Mouse (Mus musculus) myocyte (in vitro differentiated cells): ENCODE results near the gene Pkd1l2. TPM values are rescaled to one million over a fixed set of nuclear protein-coding genes. Genes with fewer than 3 reads are reported as not detected.

Experiments used
- H3K27me3 ChIP-seq: one replicate; pipeline ENCODE4 v1.6.1; 2011; ENCODE audit not compliant: control insufficient read depth, insufficient read depth, insufficient read length
- H3K36me3 ChIP-seq: one replicate; pipeline ENCODE4 v1.6.1; 2011; ENCODE audit not compliant: control insufficient read depth, insufficient read depth
- H3K4me2 ChIP-seq: one replicate; pipeline ENCODE4 v1.6.1; 2011; ENCODE audit warnings: low read depth, control low read depth
- H3K4me3 ChIP-seq: one replicate; pipeline ENCODE4 v1.5.1; 2011; ENCODE audit warnings: mild to moderate bottlenecking, control low read depth, moderate library complexity
- H3K79me2 ChIP-seq: one replicate; pipeline ENCODE4 v1.6.1; 2011; ENCODE audit not compliant: control insufficient read depth, insufficient read depth
- H3ac ChIP-seq: one replicate; pipeline ENCODE4 v1.6.1; 2011; ENCODE audit not compliant: control insufficient read depth, insufficient read length
- CEBPB ChIP-seq: IDR thresholded peaks from 2 replicates; pipeline ENCODE4 v1.6.1; 2011; ENCODE audit warnings: mild to moderate bottlenecking, moderate library complexity; ENCODE audit not compliant: poor library complexity, insufficient read depth, severe bottlenecking
- E2F4 ChIP-seq: IDR thresholded peaks from one replicate; pipeline ENCODE4 v1.6.1; 2011; ENCODE audit warnings: mild to moderate bottlenecking, control low read depth, moderate library complexity; ENCODE audit not compliant: insufficient read depth
- MAX ChIP-seq: IDR thresholded peaks from one replicate; pipeline ENCODE4 v1.6.1; 2011; ENCODE audit warnings: low read depth, mild to moderate bottlenecking, control low read depth
- MYOD1 ChIP-seq, 3 experiments: IDR thresholded peaks; one replicate each; pipeline ENCODE4 v1.6.1; 2011; ENCODE audit warnings: control low read depth in 2 of 3, low read depth in 2 of 3, mild to moderate bottlenecking in 2 of 3, moderate library complexity in 1 of 3; ENCODE audit not compliant: insufficient read length in 2 of 3, control insufficient read depth in 1 of 3
- MYOG ChIP-seq, 3 experiments: IDR thresholded peaks; one replicate each; pipeline ENCODE4 v1.6.1; 2011; ENCODE audit warnings: control low read depth in 2 of 3, low read depth in 2 of 3, mild to moderate bottlenecking in 2 of 3; ENCODE audit not compliant: insufficient read length in 2 of 3, control insufficient read depth in 1 of 3, insufficient read depth in 1 of 3
- POLR2A ChIP-seq: IDR thresholded peaks from one replicate; pipeline ENCODE4 v1.6.1; 2011; ENCODE audit warnings: low read depth, mild to moderate bottlenecking, control low read depth, moderate library complexity; ENCODE audit not compliant: insufficient read length
- POLR2AphosphoS2 ChIP-seq: IDR thresholded peaks from one replicate; pipeline ENCODE4 v1.6.1; 2011; ENCODE audit warnings: low read depth, control low read depth; ENCODE audit not compliant: insufficient read length
- REST ChIP-seq: IDR thresholded peaks from one replicate; pipeline ENCODE4 v1.6.1; 2011; ENCODE audit warnings: mild to moderate bottlenecking, control low read depth, moderate library complexity; ENCODE audit not compliant: insufficient read depth, insufficient read length
- SRF ChIP-seq: IDR thresholded peaks from one replicate; pipeline ENCODE4 v1.6.1; 2011; ENCODE audit warnings: low read depth; ENCODE audit not compliant: control insufficient read depth, insufficient read length
- TCF12 ChIP-seq: IDR thresholded peaks from one replicate; pipeline ENCODE4 v1.6.1; 2011; ENCODE audit warnings: mild to moderate bottlenecking, control low read depth; ENCODE audit not compliant: poor library complexity, insufficient read depth, severe bottlenecking
- TCF3 ChIP-seq: IDR thresholded peaks from one replicate; pipeline ENCODE4 v1.6.1; 2011; ENCODE audit warnings: low read depth, control low read depth; ENCODE audit not compliant: insufficient read length
- USF1 ChIP-seq: IDR thresholded peaks from one replicate; pipeline ENCODE4 v1.6.1; 2011; ENCODE audit warnings: low read depth, mild to moderate bottlenecking, control low read depth, moderate library complexity
- polyA plus RNA-seq: library from polyadenylated mRNA; unstranded; fragments of >200 nt; fragmentation: generic; extraction: Trizol; gene quantifications from one replicate; pipeline ENCODE4 v1.2.1, GENCODE M21; 2012; ENCODE audit warnings: missing spikeins

Pkd1l2 gene
- polyA plus RNA-seq, 1 experiment = 0.01 TPM

- Histone ChIP-seq H3ac (no peak overlapping the region), H3K4me3 (no peak overlapping the region), H3K27me3 (no peaks in the 10 kb centered on the region), H3K79me2 (no peaks in the 10 kb centered on the region), H3K36me3 (no peaks in the 10 kb centered on the region), H3K4me2 (no peak overlapping the region)
- TF ChIP-seq POLR2AphosphoS2 = no peak
- no peak for TF ChIP-seq MYOG (IDR thresholded peaks at IDR 0.05; ENCODE audit: control insufficient read depth in 1 of 3, insufficient read depth in 1 of 3, insufficient read length in 2 of 3, low read depth in 2 of 3)
- no peak for TF ChIP-seq E2F4
- TF ChIP-seq SRF = no peak
- no peak for TF ChIP-seq CEBPB
- no peak for TF ChIP-seq TCF3
- TF ChIP-seq REST = no peak
- TF ChIP-seq POLR2A = no peak
- no peak for TF ChIP-seq TCF12
- no peak for TF ChIP-seq USF1
- no peak for TF ChIP-seq MYOD1 (IDR thresholded peaks at IDR 0.05; ENCODE audit: control insufficient read depth in 1 of 3, insufficient read length in 2 of 3, low read depth in 2 of 3)
- no peak for TF ChIP-seq MAX
Measured at GRCm38 (mm10) chr8:117019323-117020275, 62.6 kb downstream of the Pkd1l2 start.

- no peak for TF ChIP-seq MYOD1 (IDR thresholded peaks at IDR 0.05; ENCODE audit: control insufficient read depth in 1 of 3, insufficient read length in 2 of 3, low read depth in 2 of 3)
- TF ChIP-seq REST = no peak
- no peak for TF ChIP-seq USF1
- TF ChIP-seq MAX = no peak
- no peak for TF ChIP-seq POLR2AphosphoS2
- TF ChIP-seq SRF = no peak
- no peak for TF ChIP-seq E2F4
- no peak for TF ChIP-seq TCF12
- TF ChIP-seq POLR2A = no peak
- Histone ChIP-seq H3K27me3 (peaks cover 10% of the 10 kb centered on the region), H3ac (no peak overlapping the region)
Measured at GRCm38 (mm10) chr8:117017896-117018295, 64.4 kb downstream of the Pkd1l2 start.

GRCm38 (mm10) chr8:117017006-117017405, 65.2 kb downstream of the Pkd1l2 start:
- Histone ChIP-seq H3K27me3 (peaks cover 10% of the 10 kb centered on the region), H3K36me3 (no peaks in the 10 kb centered on the region), H3K79me2 (no peaks in the 10 kb centered on the region), H3ac (no peak overlapping the region), H3K4me2 (no peak overlapping the region), H3K4me3 (no peak overlapping the region)
- TF ChIP-seq MYOD1 (IDR thresholded peaks at IDR 0.05; ENCODE audit: control insufficient read depth in 1 of 3, insufficient read length in 2 of 3, low read depth in 2 of 3) (no peak), POLR2A (no peak), POLR2AphosphoS2 (no peak), TCF3 (no peak), USF1 (no peak), E2F4 (no peak)

More at GRCm38 (mm10) chr8:117017896-117018295, 64.4 kb downstream of the Pkd1l2 start:
- Histone ChIP-seq H3K4me3 (no peak overlapping the region), H3K36me3 (no peaks in the 10 kb centered on the region), H3K4me2 (no peak overlapping the region), H3K79me2 (no peaks in the 10 kb centered on the region)

GRCm38 (mm10) chr8:117015670-117016069, 66.6 kb downstream of the Pkd1l2 start:
- Histone ChIP-seq H3K4me2 (no peak overlapping the region), H3K36me3 (no peaks in the 10 kb centered on the region)

More at GRCm38 (mm10) chr8:117015670-117016069, 66.6 kb downstream of the Pkd1l2 start:
- Histone ChIP-seq H3ac (no peak overlapping the region), H3K4me3 (no peak overlapping the region), H3K27me3 (peaks cover 10% of the 10 kb centered on the region), H3K79me2 (no peaks in the 10 kb centered on the region)
- TF ChIP-seq REST (no peak), POLR2A (no peak), E2F4 (no peak), TCF3 (no peak), SRF (no peak), MYOG (IDR thresholded peaks at IDR 0.05; ENCODE audit: control insufficient read depth in 1 of 3, insufficient read depth in 1 of 3, insufficient read length in 2 of 3, low read depth in 2 of 3) (no peak), USF1 (no peak), TCF12 (no peak), MYOD1 (IDR thresholded peaks at IDR 0.05; ENCODE audit: control insufficient read depth in 1 of 3, insufficient read length in 2 of 3, low read depth in 2 of 3) (no peak), MAX (no peak), POLR2AphosphoS2 (no peak), CEBPB (no peak)
